Mouse (Mus musculus): Measurements from ENCODE around the gene Sesn1.

DNA sequence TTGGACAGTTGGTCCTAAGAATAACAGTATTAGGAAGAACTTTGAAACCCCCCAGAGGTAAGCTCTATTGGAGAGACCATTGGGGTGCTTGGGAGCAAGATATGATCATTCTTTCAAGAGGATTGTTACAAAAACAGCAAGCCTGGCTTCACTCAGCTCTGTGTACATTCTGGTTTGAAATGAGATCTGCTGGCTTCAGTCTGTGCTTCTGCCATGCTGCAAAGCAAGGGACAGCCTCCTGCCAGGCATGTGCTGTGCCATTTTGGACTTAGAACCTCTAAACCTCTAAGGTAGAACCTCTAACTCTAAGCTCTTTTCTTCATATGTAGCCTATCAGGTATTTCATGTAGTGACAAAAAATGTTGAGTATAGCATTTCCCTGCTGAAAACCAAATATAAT, 65.9 kb downstream of the Sesn1 start:
- TF ChIP-seq CTCF (IDR thresholded peaks at IDR 0.05; ENCODE audit: low read depth, low read length) (no peak), POLR2A (IDR thresholded peaks at IDR 0.05; ENCODE audit: insufficient read depth, low read length) (no peak), EP300 (IDR thresholded peaks at IDR 0.05; ENCODE audit: insufficient read depth, low read depth, low read length) (no peak)
